Mouse (Mus musculus): Measurements from ENCODE around the gene Olfr1438-ps1. TPM values are rescaled to one million over a fixed set of nuclear protein-coding genes. Genes with fewer than 3 reads are reported as not detected.
"Not testable (repeated sequence)": the region's sequence is repeated elsewhere in the genome, so short reads cannot be mapped to it uniquely, and the experiment has no call there.

The Olfr1438-ps1 gene
- not detected in 2 replicates for polyA plus RNA-seq (2014; fragmentation: Nextera tagmentation; extraction: Ambion mirVana)

GRCm38 (mm10) chr19:12335810-12336209, at the start of gene Olfr1438-ps1:
Gene Olfr1438-ps1, minus strand, starts transcription at chr19:12335910.
- Histone ChIP-seq H3K9ac (replicated peaks; ENCODE audit: low read depth, low read length) (no peak within 1 kb of the TSS), H3K27me3 (ENCODE audit: control insufficient read depth, insufficient read depth, low read length) (no peaks in the 10 kb centered on the region), H3K4me3 (ENCODE audit: low read depth, low read length) (no peak within 1 kb of the TSS), H3K36me3 (ENCODE audit: control insufficient read depth, insufficient read depth, low read length) (no peaks in the 10 kb centered on the region), H3K4me2 (replicated peaks; ENCODE audit: low read depth, low read length) (no peak within 1 kb of the TSS), H3K9me3 (ENCODE audit: control insufficient read depth, low read depth, low read length) (no peaks in the 10 kb centered on the region), H3K4me1 (ENCODE audit: control insufficient read depth, insufficient read depth, low read length) (no peaks in the 10 kb centered on the region), H3K27ac (ENCODE audit: low read length) (no peak within 1 kb of the TSS)
- 81% methylated on average over 3 of the region's 3 CpGs for WGBS
- ATAC-seq (ENCODE audit: insufficient number of reproducible peaks, insufficient read depth, low FRiP score, low read depth): no peak

DNA sequence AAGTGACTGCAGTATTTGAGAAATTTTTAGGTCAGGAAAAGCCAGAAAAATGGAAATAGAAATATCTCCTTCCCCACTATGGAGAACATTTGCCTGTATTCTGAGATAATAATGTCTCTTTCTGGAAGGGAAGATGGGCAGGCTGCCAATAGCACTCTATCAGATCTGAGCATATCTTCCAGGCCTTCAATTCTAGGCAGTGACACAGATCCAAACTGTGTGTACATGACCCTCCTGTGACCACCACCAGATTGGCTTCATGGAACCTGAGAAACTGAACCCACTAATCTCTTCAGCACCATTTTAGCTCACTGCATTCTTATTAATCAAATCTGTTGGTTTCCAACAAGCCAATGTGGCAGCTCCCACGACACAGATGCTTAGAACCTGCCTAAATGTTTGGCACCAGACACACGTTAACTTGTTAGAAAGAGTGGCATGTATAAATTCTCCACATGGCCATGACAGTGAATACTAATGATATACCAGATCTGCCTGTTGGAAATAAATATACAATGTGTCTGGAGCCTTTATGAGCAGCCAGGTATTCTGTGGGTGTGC, 38.8 kb upstream of the Olfr1438-ps1 start:
- H3K27ac ChIP-seq (ENCODE audit: low read length): no peak overlapping the region
- no peak overlapping the region for H3K4me3 ChIP-seq (ENCODE audit: low read depth, low read length)
- no peaks in the 10 kb centered on the region for H3K27me3 ChIP-seq (ENCODE audit: control insufficient read depth, insufficient read depth, low read length)
- no peaks in the 10 kb centered on the region for H3K36me3 ChIP-seq (ENCODE audit: control insufficient read depth, insufficient read depth, low read length)
- H3K4me1 ChIP-seq (ENCODE audit: control insufficient read depth, insufficient read depth, low read length): no peaks in the 10 kb centered on the region
- H3K9ac ChIP-seq (replicated peaks; ENCODE audit: low read depth, low read length): no peak overlapping the region
- no peaks in the 10 kb centered on the region for H3K9me3 ChIP-seq (ENCODE audit: control insufficient read depth, low read depth, low read length)
- no peak overlapping the region for H3K4me2 ChIP-seq (replicated peaks; ENCODE audit: low read depth, low read length)
- no peak for ATAC-seq (ENCODE audit: insufficient number of reproducible peaks, insufficient read depth, low FRiP score, low read depth)
- 38% methylated on average over 2 of the region's 2 CpGs for WGBS

DNA sequence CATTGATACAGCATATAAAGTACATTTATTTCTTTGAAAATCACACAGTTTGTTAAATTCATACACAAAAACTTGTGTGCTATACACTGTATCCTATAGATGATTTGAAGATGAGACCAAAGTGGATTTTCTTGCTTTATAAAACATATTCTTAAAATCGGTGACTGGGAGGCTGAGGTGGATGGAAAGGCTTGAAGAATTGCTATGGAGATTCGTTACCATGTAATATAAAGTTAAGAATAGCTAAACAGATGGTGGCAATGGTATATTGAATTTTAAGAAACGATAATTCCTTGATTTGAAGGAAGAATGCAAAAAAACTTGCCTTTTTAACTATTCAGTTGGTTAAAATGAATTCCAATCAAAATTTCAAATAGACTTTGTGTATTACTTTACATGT, 37.3 kb upstream of the Olfr1438-ps1 start:
- Histone ChIP-seq H3K27ac (ENCODE audit: low read length) (no peak overlapping the region), H3K9ac (replicated peaks; ENCODE audit: low read depth, low read length) (no peak overlapping the region), H3K4me1 (ENCODE audit: control insufficient read depth, insufficient read depth, low read length) (no peaks in the 10 kb centered on the region), H3K36me3 (ENCODE audit: control insufficient read depth, insufficient read depth, low read length) (no peaks in the 10 kb centered on the region), H3K9me3 (ENCODE audit: control insufficient read depth, low read depth, low read length) (no peaks in the 10 kb centered on the region), H3K4me2 (replicated peaks; ENCODE audit: low read depth, low read length) (no peak overlapping the region), H3K27me3 (ENCODE audit: control insufficient read depth, insufficient read depth, low read length) (no peaks in the 10 kb centered on the region), H3K4me3 (ENCODE audit: low read depth, low read length) (no peak overlapping the region)
- 82% methylated on average over 3 of the region's 3 CpGs for WGBS
- no peak for ATAC-seq (ENCODE audit: insufficient number of reproducible peaks, insufficient read depth, low FRiP score, low read depth)

- Histone ChIP-seq H3K9me3 (ENCODE audit: control insufficient read depth, low read depth, low read length) (no peaks in the 10 kb centered on the region), H3K4me1 (ENCODE audit: control insufficient read depth, insufficient read depth, low read length) (no peaks in the 10 kb centered on the region), H3K4me3 (ENCODE audit: low read depth, low read length) (no peak within 1 kb of the TSS), H3K36me3 (ENCODE audit: control insufficient read depth, insufficient read depth, low read length) (no peaks in the 10 kb centered on the region), H3K4me2 (replicated peaks; ENCODE audit: low read depth, low read length) (no peak within 1 kb of the TSS), H3K27me3 (ENCODE audit: control insufficient read depth, insufficient read depth, low read length) (no peaks in the 10 kb centered on the region), H3K9ac (replicated peaks; ENCODE audit: low read depth, low read length) (no peak within 1 kb of the TSS), H3K27ac (ENCODE audit: low read length) (no peak within 1 kb of the TSS)
- 97% methylated on average over 2 of the region's 2 CpGs for WGBS
- ATAC-seq (ENCODE audit: insufficient number of reproducible peaks, insufficient read depth, low FRiP score, low read depth): no peak
Measured at GRCm38 (mm10) chr19:12325001-12325400, 10.7 kb downstream of the Olfr1438-ps1 start, which contains the start of gene Olfr1437. Gene Olfr1437, minus strand, starts transcription at chr19:12325101.

DNA sequence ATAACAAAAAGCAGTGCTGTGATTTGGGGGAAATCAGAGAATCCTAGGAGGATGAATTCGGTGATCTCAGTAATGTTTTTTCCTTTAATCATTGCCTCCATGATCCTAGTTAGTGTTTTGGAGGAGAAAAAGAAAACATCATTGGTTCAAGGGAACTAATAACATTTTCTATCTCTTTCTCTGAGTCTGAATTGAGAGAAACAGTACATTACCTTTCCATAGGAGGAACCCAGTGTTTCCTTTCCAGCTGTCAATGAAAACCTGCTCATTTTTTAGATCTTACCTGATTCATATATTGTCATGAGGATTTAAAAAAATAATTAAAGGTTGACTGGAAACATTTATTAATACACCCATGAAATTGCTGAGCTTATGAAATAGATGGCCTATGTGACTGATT, 36.7 kb downstream of the Olfr1438-ps1 start, which contains the start of gene Olfr1436:
Gene Olfr1436, minus strand, starts transcription at position 101 of the 400 bp plus-strand sequence.
- WGBS: 86% methylated on average over 1 of the region's 1 CpGs
- not testable (repeated sequence) for H3K4me1 ChIP-seq (ENCODE audit: control insufficient read depth, insufficient read depth, low read length); H3K9ac ChIP-seq (replicated peaks; ENCODE audit: low read depth, low read length); ATAC-seq (ENCODE audit: insufficient number of reproducible peaks, insufficient read depth, low FRiP score, low read depth); H3K4me2 ChIP-seq (replicated peaks; ENCODE audit: low read depth, low read length); H3K36me3 ChIP-seq (ENCODE audit: control insufficient read depth, insufficient read depth, low read length); H3K27me3 ChIP-seq (ENCODE audit: control insufficient read depth, insufficient read depth, low read length); H3K4me3 ChIP-seq (ENCODE audit: low read depth, low read length); H3K27ac ChIP-seq (ENCODE audit: low read length); H3K9me3 ChIP-seq (ENCODE audit: control insufficient read depth, low read depth, low read length)

- Histone ChIP-seq H3K27me3 (ENCODE audit: control insufficient read depth, insufficient read depth, low read length) (no peaks in the 10 kb centered on the region), H3K27ac (ENCODE audit: low read length) (no peak overlapping the region), H3K4me1 (ENCODE audit: control insufficient read depth, insufficient read depth, low read length) (no peaks in the 10 kb centered on the region), H3K4me3 (ENCODE audit: low read depth, low read length) (no peak overlapping the region), H3K9ac (replicated peaks; ENCODE audit: low read depth, low read length) (no peak overlapping the region), H3K4me2 (replicated peaks; ENCODE audit: low read depth, low read length) (no peak overlapping the region), H3K36me3 (ENCODE audit: control insufficient read depth, insufficient read depth, low read length) (no peaks in the 10 kb centered on the region), H3K9me3 (ENCODE audit: control insufficient read depth, low read depth, low read length) (no peaks in the 10 kb centered on the region)
- ATAC-seq (ENCODE audit: insufficient number of reproducible peaks, insufficient read depth, low FRiP score, low read depth): no peak
Measured at GRCm38 (mm10) chr19:12292979-12293378, 42.7 kb downstream of the Olfr1438-ps1 start.

GRCm38 (mm10) chr19:12279554-12279953, 56.2 kb downstream of the Olfr1438-ps1 start, which contains the start of gene Olfr1434:
Gene Olfr1434, plus strand, starts transcription at chr19:12279854.
- no peaks in the 10 kb centered on the region for H3K9me3 ChIP-seq (ENCODE audit: control insufficient read depth, low read depth, low read length)
- H3K9ac ChIP-seq (replicated peaks; ENCODE audit: low read depth, low read length): no peak within 1 kb of the TSS
- H3K27me3 ChIP-seq (ENCODE audit: control insufficient read depth, insufficient read depth, low read length): no peaks in the 10 kb centered on the region
- H3K4me3 ChIP-seq (ENCODE audit: low read depth, low read length): no peak within 1 kb of the TSS
- H3K27ac ChIP-seq (ENCODE audit: low read length): no peak within 1 kb of the TSS
- no peaks in the 10 kb centered on the region for H3K36me3 ChIP-seq (ENCODE audit: control insufficient read depth, insufficient read depth, low read length)
- H3K4me1 ChIP-seq (ENCODE audit: control insufficient read depth, insufficient read depth, low read length): no peaks in the 10 kb centered on the region
- H3K4me2 ChIP-seq (replicated peaks; ENCODE audit: low read depth, low read length): no peak within 1 kb of the TSS
- 72% methylated on average over 2 of the region's 2 CpGs for WGBS
- ATAC-seq (ENCODE audit: insufficient number of reproducible peaks, insufficient read depth, low FRiP score, low read depth): no peak
